Mouse (Mus musculus) brown adipose tissue, adult 24 weeks (tissue): Measurements from ENCODE around the gene Omt2a. TPM values are rescaled to one million over a fixed set of nuclear protein-coding genes. Genes with fewer than 3 reads are reported as not detected.
"Not testable (repeated sequence)": the region's sequence is repeated elsewhere in the genome, so short reads cannot be mapped to it uniquely, and the experiment has no call there.

Source experiments
- H3K27ac ChIP-seq: fragments of 200-500 bp; replicated peaks from 2 replicates; pipeline ENCODE4 v1.5.1; 2012; ENCODE audit warnings: low read depth, mild to moderate bottlenecking, low read length
- H3K4me1 ChIP-seq: fragments of 200-500 bp; 2 replicates; pipeline ENCODE4 v1.6.1; 2012; ENCODE audit warnings: low read length, mixed read lengths; ENCODE audit not compliant: control insufficient read depth, insufficient read depth, insufficient read length
- H3K4me3 ChIP-seq: fragments of 200-500 bp; 2 replicates; pipeline ENCODE4 v1.5.1; 2012; ENCODE audit warnings: low read depth, mild to moderate bottlenecking, low read length, moderate library complexity; ENCODE audit not compliant: insufficient read depth
- polyA plus RNA-seq: library from polyadenylated mRNA; stranded (reverse); fragments of >200 nt; gene quantifications from 2 replicates; pipeline ENCODE4 v1.2.4, GENCODE M21; 2012; ENCODE audit not compliant: missing spikeins, insufficient read depth, insufficient read length

Gene Omt2a
- not detected in 2 replicates for polyA plus RNA-seq

- Histone ChIP-seq H3K27ac (no peak within 1 kb of the TSS), H3K4me1 (no peaks in the 10 kb centered on the region), H3K4me3 (no peak within 1 kb of the TSS)
These were observed at the start of gene Omt2a for GRCm38 (mm10) chr9:78314696-78315095. TSS of gene Omt2a (minus strand) at chr9:78314796.

GRCm38 (mm10) chr9:78363374-78363773 is 48.8 kb upstream of the Omt2a start:
- no peaks in the 10 kb centered on the region for H3K4me1 ChIP-seq
- H3K27ac ChIP-seq: no peak overlapping the region
- H3K4me3 ChIP-seq: no peak overlapping the region

- Histone ChIP-seq H3K4me3 (no peak overlapping the region), H3K4me1 (no peaks in the 10 kb centered on the region), H3K27ac (no peak overlapping the region)
These were observed 45.9 kb upstream of the Omt2a start for GRCm38 (mm10) chr9:78360484-78360872.

GRCm38 (mm10) chr9:78359750-78360483 is 45.3 kb upstream of the Omt2a start:
- no peaks in the 10 kb centered on the region for H3K4me1 ChIP-seq
- no peak overlapping the region for H3K4me3 ChIP-seq
- no peak overlapping the region for H3K27ac ChIP-seq

- Histone ChIP-seq H3K4me1 (no peaks in the 10 kb centered on the region), H3K4me3 (no peak overlapping the region), H3K27ac (no peak overlapping the region)
These were observed 43.5 kb upstream of the Omt2a start for GRCm38 (mm10) chr9:78358053-78358452.

- Histone ChIP-seq H3K4me1 (no peaks in the 10 kb centered on the region), H3K27ac (no peak within 1 kb of the TSS), H3K4me3 (no peak within 1 kb of the TSS)
These were observed 41.0 kb upstream of the Omt2a start, which contains the start of gene Gsta2 for GRCm38 (mm10) chr9:78355611-78356010. TSS of gene Gsta2 (minus strand) at chr9:78355788.

- Histone ChIP-seq H3K4me3 (no peak overlapping the region), H3K4me1 (no peaks in the 10 kb centered on the region), H3K27ac (no peak overlapping the region)
These were observed 40.3 kb upstream of the Omt2a start for GRCm38 (mm10) chr9:78354665-78355578.

GRCm38 (mm10) chr9:78351504-78352220 is 37.1 kb upstream of the Omt2a start:
- H3K4me1 ChIP-seq: no peaks in the 10 kb centered on the region
- no peak overlapping the region for H3K4me3 ChIP-seq
- H3K27ac ChIP-seq: no peak overlapping the region

GRCm38 (mm10) chr9:78350007-78350406 is 35.4 kb upstream of the Omt2a start:
- H3K4me3 ChIP-seq, H3K27ac ChIP-seq, H3K4me1 ChIP-seq: not testable (repeated sequence)

GRCm38 (mm10) chr9:78349141-78349540 is 34.5 kb upstream of the Omt2a start:
- not testable (repeated sequence) for H3K4me3 ChIP-seq, H3K4me1 ChIP-seq, H3K27ac ChIP-seq

- H3K4me1 ChIP-seq, H3K27ac ChIP-seq, H3K4me3 ChIP-seq: not testable (repeated sequence)
These were observed 33.8 kb upstream of the Omt2a start for GRCm38 (mm10) chr9:78348206-78349004.

GRCm38 (mm10) chr9:78347004-78347403 is 32.4 kb upstream of the Omt2a start:
- no peak overlapping the region for H3K4me3 ChIP-seq
- no peak overlapping the region for H3K27ac ChIP-seq
- no peaks in the 10 kb centered on the region for H3K4me1 ChIP-seq

GRCm38 (mm10) chr9:78345235-78345634 is 30.6 kb upstream of the Omt2a start:
- not testable (repeated sequence) for H3K4me1 ChIP-seq, H3K4me3 ChIP-seq

GRCm38 (mm10) chr9:78343055-78343454 is 28.5 kb upstream of the Omt2a start:
- H3K27ac ChIP-seq, H3K4me1 ChIP-seq, H3K4me3 ChIP-seq: not testable (repeated sequence)

More at GRCm38 (mm10) chr9:78345235-78345634, 30.6 kb upstream of the Omt2a start:
- H3K27ac ChIP-seq: not testable (repeated sequence)
